Mouse (Mus musculus): ENCODE data around the gene Tap2. TPM values are rescaled to one million over a fixed set of nuclear protein-coding genes. Genes with fewer than 3 reads are reported as not detected.

The Tap2 gene
- polyA plus RNA-seq, 1 experiment from 2014 or later, result 0.44 TPM

DNA sequence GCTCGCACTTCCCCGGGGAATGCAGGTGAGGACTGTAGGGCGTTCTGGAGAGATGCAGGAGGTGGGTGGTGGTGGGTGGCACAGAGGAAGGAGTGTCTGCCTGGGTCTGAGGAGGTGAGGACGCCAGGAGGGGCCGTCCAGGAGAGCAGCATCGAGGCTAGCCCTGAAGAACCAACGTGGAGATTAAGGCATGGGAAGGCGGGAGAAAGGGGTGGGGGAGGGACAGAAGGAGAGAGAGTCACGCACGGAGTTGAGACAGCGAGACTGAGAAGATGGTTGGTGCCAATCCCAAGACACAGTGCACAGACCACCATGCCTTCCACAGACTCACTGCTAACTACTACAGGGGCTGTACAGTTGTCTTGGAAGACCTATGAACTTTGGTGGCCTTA, 4.8 kb upstream of the Tap2 start:
- Histone ChIP-seq H3K4me2 (peak overlapping the region; percentile 72), H3K36me3 (ENCODE audit: control insufficient read depth, insufficient read depth, low read length) (no peaks in the 10 kb centered on the region), H3K27me3 (ENCODE audit: control insufficient read depth, insufficient read depth, low read length) (peaks cover 82% of the 10 kb centered on the region), H3K4me3 (ENCODE audit: low read depth, low read length) (peak overlapping the region; percentile 28), H3K9ac (ENCODE audit: low read depth, low read length) (no peak overlapping the region), H3K9me3 (replicated peaks; ENCODE audit: control insufficient read depth, low read length) (no peaks in the 10 kb centered on the region), H3K4me1 (ENCODE audit: control insufficient read depth, insufficient read depth, low read length) (peaks cover 2% of the 10 kb centered on the region; the same call in 1 of the 2 replicates), H3K27ac (ENCODE audit: low read depth, low read length) (no peak overlapping the region)
- ATAC-seq (replicated peaks; ENCODE audit: insufficient number of reproducible peaks, low FRiP score, low TSS enrichment), result no peak
- 7% methylated on average over 11 of the region's 11 CpGs for WGBS (ENCODE audit: insufficient replicate concordance)

DNA sequence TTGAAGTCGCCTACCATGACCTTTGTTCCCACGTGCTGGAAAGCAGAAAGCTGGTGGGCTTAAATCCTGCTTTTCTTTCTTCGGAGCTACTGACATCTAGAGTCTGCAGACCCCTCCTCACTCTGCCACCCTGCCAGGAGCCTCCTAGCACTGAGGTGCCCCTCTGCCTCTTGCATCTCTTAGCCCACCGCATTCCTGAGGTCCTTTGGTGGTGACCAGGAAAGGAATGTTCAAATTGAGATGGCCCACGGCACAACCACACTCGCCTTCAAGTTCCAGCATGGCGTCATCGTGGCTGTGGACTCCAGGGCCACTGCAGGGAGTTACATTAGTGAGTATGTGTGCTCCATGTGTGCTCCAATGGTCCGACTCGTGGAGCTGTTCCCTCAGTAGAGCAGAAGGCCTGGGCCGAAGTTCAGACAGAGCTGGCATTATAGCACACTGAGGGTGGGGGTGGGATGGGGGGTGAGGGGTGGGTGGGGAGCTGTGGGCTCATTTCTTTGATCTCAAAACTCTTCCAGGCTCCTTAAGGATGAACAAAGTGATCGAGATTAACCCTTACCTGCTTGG, 4.2 kb upstream of the Tap2 start:
- Histone ChIP-seq H3K4me2 (no peak overlapping the region), H3K9me3 (replicated peaks; ENCODE audit: control insufficient read depth, low read length) (no peaks in the 10 kb centered on the region), H3K9ac (ENCODE audit: low read depth, low read length) (no peak overlapping the region), H3K27ac (ENCODE audit: low read depth, low read length) (no peak overlapping the region), H3K27me3 (ENCODE audit: control insufficient read depth, insufficient read depth, low read length) (peaks cover 80% of the 10 kb centered on the region), H3K4me3 (ENCODE audit: low read depth, low read length) (no peak overlapping the region), H3K4me1 (ENCODE audit: control insufficient read depth, insufficient read depth, low read length) (peaks cover 2% of the 10 kb centered on the region; the same call in 1 of the 2 replicates), H3K36me3 (ENCODE audit: control insufficient read depth, insufficient read depth, low read length) (no peaks in the 10 kb centered on the region)
- 64% methylated on average over 12 of the region's 12 CpGs for WGBS (ENCODE audit: insufficient replicate concordance)
- no peak for ATAC-seq (replicated peaks; ENCODE audit: insufficient number of reproducible peaks, low FRiP score, low TSS enrichment)

DNA sequence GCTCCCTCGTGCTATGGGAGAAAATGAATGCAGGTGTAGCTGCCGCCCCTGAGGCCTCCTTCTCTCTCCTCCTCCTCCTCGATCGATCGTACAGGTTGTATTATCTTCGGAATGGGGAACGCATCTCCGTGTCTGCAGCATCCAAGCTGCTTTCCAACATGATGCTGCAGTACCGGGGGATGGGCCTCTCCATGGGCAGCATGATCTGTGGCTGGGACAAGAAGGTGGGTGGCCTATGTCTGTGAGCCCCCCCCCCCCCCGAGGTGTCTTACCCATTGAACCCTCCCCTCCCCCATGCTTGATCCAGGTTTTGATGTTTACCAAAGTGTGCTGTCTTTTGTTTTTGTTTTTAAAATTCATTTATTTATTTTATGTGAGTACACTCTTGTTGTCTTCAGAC, 3.3 kb upstream of the Tap2 start:
- H3K9ac ChIP-seq (ENCODE audit: low read depth, low read length), result no peak overlapping the region
- no peak for ATAC-seq (replicated peaks; ENCODE audit: insufficient number of reproducible peaks, low FRiP score, low TSS enrichment)
- H3K9me3 ChIP-seq (replicated peaks; ENCODE audit: control insufficient read depth, low read length), result no peaks in the 10 kb centered on the region
- no peak overlapping the region for H3K4me3 ChIP-seq (ENCODE audit: low read depth, low read length)
- H3K27me3 ChIP-seq (ENCODE audit: control insufficient read depth, insufficient read depth, low read length), result peaks cover 75% of the 10 kb centered on the region
- WGBS (ENCODE audit: insufficient replicate concordance), result 76% methylated on average over 10 of the region's 10 CpGs
- H3K4me2 ChIP-seq, result no peak overlapping the region
- H3K36me3 ChIP-seq (ENCODE audit: control insufficient read depth, insufficient read depth, low read length), result no peaks in the 10 kb centered on the region
- no peak overlapping the region for H3K27ac ChIP-seq (ENCODE audit: low read depth, low read length)
- H3K4me1 ChIP-seq (ENCODE audit: control insufficient read depth, insufficient read depth, low read length), result peaks cover 6% of the 10 kb centered on the region

DNA sequence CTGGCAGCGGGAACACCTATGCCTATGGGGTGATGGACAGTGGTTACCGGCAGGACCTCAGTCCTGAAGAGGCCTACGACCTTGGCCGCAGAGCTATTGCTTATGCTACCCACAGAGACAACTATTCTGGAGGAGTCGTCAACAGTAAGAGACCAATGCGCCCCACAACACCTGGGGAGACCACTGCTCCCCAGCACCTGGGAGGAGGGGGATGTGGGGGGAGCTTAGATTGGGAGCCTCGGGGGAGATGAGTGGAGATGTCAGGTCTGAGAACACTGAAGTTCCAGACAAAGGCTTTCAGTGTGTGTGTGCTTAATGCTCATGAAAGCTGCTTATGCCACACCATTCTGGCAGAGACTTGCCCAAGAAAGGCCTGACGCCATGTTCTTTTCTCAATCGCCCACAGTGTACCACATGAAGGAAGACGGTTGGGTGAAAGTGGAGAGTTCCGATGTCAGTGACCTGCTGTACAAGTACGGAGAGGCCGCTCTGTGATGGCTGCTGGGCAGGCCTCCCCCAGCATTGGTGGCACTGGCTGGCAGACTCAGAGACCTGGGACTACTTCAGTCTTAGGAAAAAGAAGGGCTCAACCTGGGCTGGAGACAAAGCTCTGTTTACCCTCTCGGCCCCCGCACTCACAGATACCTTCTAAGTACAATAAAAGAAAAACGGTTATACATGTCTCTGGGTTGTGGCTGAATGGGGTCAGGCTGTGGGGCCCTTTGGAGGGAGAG, 2.4 kb upstream of the Tap2 start:
- Histone ChIP-seq H3K36me3 (ENCODE audit: control insufficient read depth, insufficient read depth, low read length) (no peaks in the 10 kb centered on the region), H3K4me1 (ENCODE audit: control insufficient read depth, insufficient read depth, low read length) (peaks cover 13% of the 10 kb centered on the region), H3K27me3 (ENCODE audit: control insufficient read depth, insufficient read depth, low read length) (peaks cover 74% of the 10 kb centered on the region), H3K9me3 (replicated peaks; ENCODE audit: control insufficient read depth, low read length) (no peaks in the 10 kb centered on the region), H3K4me2 (no peak overlapping the region), H3K9ac (ENCODE audit: low read depth, low read length) (no peak overlapping the region), H3K4me3 (ENCODE audit: low read depth, low read length) (no peak overlapping the region), H3K27ac (ENCODE audit: low read depth, low read length) (no peak overlapping the region)
- no peak for ATAC-seq (replicated peaks; ENCODE audit: insufficient number of reproducible peaks, low FRiP score, low TSS enrichment)
- 76% methylated on average over 16 of the region's 16 CpGs for WGBS (ENCODE audit: insufficient replicate concordance)

DNA sequence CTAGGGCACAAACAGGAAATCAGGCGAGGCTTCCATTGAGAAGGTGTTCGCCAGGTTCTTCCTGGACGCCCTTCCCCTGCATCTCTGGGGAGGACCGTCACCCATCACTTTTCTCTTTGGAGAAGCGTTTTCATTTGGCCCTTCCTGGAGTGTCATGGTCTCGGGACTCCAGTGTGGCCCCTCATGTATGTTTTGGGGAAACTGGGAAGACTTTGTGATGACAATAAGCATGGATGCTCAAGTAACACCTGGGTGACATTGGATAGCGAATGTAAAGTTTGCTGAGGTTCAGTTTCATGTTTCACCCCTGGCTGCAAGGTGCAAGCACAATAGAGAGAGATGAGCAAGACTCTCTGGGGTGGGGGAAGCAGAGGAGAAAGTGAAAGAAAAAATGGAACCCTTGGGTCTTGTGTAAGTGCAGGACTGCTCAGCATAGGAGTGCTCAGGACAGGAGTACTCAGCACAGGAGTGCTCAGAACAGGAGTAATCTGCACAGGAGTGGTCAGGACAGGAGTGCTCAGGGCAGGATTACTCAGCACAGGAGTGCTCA, 1.7 kb upstream of the Tap2 start:
- H3K4me1 ChIP-seq (ENCODE audit: control insufficient read depth, insufficient read depth, low read length), result peaks cover 13% of the 10 kb centered on the region
- no peak overlapping the region for H3K27ac ChIP-seq (ENCODE audit: low read depth, low read length)
- no peak overlapping the region for H3K4me3 ChIP-seq (ENCODE audit: low read depth, low read length)
- no peaks in the 10 kb centered on the region for H3K36me3 ChIP-seq (ENCODE audit: control insufficient read depth, insufficient read depth, low read length)
- no peak overlapping the region for H3K4me2 ChIP-seq
- peaks cover 69% of the 10 kb centered on the region for H3K27me3 ChIP-seq (ENCODE audit: control insufficient read depth, insufficient read depth, low read length)
- no peak overlapping the region for H3K9ac ChIP-seq (ENCODE audit: low read depth, low read length)
- H3K9me3 ChIP-seq (replicated peaks; ENCODE audit: control insufficient read depth, low read length), result no peaks in the 10 kb centered on the region
- no peak for ATAC-seq (replicated peaks; ENCODE audit: insufficient number of reproducible peaks, low FRiP score, low TSS enrichment)
- 69% methylated on average over 7 of the region's 7 CpGs for WGBS (ENCODE audit: insufficient replicate concordance)

DNA sequence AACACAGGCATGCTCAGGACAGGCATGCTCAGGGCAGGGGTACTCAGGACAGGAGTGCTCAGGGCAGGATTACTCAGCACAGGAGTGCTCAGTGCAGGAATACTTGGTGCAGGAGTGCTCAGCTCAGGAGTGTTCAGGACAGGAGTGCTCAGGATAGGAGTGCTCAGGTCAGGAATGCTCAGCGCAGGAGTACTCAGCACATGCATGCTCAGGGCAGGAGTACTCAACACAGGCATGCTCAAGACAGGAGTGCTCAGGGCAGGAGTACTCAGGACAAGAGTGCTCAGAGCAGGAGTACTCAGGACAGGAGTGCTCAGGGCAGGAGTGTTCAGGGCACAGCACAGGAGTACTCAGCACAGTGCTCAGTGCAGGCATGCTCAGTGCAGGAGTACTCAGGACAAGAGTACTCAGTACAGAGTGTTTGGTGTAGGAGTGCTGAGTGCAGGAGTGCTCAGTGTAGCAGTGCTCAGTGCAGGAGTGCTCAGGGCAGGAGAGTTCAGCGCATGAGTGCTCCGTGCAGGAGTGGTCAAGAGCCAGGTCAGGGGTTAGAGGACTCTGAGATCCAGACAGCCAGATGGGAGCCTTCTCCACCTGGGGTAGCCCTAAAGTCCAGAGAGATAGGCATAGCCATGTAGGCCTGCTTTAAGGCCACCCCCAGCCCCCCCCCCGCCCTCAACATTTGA, 426 bp upstream of the Tap2 start:
- no peak for ATAC-seq (replicated peaks; ENCODE audit: insufficient number of reproducible peaks, low FRiP score, low TSS enrichment)
- peaks cover 60% of the 10 kb centered on the region for H3K27me3 ChIP-seq (ENCODE audit: control insufficient read depth, insufficient read depth, low read length)
- H3K4me2 ChIP-seq, result no peak overlapping the region
- H3K9me3 ChIP-seq (replicated peaks; ENCODE audit: control insufficient read depth, low read length), result no peaks in the 10 kb centered on the region
- WGBS (ENCODE audit: insufficient replicate concordance), result 74% methylated on average over 4 of the region's 4 CpGs
- peaks cover 11% of the 10 kb centered on the region; the same call in 1 of the 2 replicates for H3K4me1 ChIP-seq (ENCODE audit: control insufficient read depth, insufficient read depth, low read length)
- H3K9ac ChIP-seq (ENCODE audit: low read depth, low read length), result no peak overlapping the region
- H3K4me3 ChIP-seq (ENCODE audit: low read depth, low read length), result no peak overlapping the region
- no peak overlapping the region for H3K27ac ChIP-seq (ENCODE audit: low read depth, low read length)
- no peaks in the 10 kb centered on the region for H3K36me3 ChIP-seq (ENCODE audit: control insufficient read depth, insufficient read depth, low read length)

DNA sequence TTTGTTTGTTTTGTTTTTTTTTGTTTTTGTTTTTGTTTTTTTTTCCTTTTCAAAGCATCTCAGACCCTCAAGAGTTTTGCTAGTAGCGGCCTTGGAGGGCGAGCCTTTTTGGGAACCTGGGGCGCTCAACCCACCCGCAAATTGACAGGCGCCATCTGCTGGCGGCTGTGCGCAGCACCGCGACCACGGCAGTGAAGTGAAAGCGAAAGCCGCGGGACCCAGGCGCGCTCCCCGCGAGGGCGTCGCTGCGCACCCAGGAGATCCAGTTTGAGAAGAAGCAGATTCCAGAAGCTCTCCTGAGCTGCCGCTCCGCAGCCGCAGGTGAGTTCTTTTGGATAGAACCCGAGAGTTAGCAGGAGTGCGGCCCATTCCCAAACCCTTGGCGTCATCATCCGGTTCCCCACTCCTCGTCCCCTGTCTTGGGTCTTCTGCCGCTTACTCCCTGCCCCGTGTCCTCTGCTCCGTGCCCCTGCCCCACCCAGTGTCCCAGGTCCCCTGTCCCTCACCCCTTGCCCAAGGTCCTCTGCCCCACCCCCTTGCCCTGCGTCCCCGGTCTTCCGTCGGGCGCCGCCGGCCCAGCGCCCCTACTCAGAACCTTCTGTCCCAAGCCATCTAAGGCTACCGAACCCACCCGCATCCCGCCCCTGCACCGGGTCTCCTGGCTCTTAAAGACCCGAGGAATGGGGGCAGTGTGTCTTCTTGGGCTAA, 1.1 kb downstream of the Tap2 start:
- Histone ChIP-seq H3K4me1 (ENCODE audit: control insufficient read depth, insufficient read depth, low read length) (peaks cover 11% of the 10 kb centered on the region; the same call in 1 of the 2 replicates), H3K9me3 (replicated peaks; ENCODE audit: control insufficient read depth, low read length) (no peaks in the 10 kb centered on the region), H3K27me3 (ENCODE audit: control insufficient read depth, insufficient read depth, low read length) (peaks cover 48% of the 10 kb centered on the region), H3K9ac (ENCODE audit: low read depth, low read length) (peak overlapping the region; percentile 63), H3K36me3 (ENCODE audit: control insufficient read depth, insufficient read depth, low read length) (no peaks in the 10 kb centered on the region), H3K4me3 (ENCODE audit: low read depth, low read length) (peak overlapping the region; percentile 81), H3K27ac (ENCODE audit: low read depth, low read length) (no peak overlapping the region), H3K4me2 (peak overlapping the region; percentile 97)
- WGBS (ENCODE audit: insufficient replicate concordance), result 1% methylated on average over 44 of the region's 44 CpGs
- no peak for ATAC-seq (replicated peaks; ENCODE audit: insufficient number of reproducible peaks, low FRiP score, low TSS enrichment)

DNA sequence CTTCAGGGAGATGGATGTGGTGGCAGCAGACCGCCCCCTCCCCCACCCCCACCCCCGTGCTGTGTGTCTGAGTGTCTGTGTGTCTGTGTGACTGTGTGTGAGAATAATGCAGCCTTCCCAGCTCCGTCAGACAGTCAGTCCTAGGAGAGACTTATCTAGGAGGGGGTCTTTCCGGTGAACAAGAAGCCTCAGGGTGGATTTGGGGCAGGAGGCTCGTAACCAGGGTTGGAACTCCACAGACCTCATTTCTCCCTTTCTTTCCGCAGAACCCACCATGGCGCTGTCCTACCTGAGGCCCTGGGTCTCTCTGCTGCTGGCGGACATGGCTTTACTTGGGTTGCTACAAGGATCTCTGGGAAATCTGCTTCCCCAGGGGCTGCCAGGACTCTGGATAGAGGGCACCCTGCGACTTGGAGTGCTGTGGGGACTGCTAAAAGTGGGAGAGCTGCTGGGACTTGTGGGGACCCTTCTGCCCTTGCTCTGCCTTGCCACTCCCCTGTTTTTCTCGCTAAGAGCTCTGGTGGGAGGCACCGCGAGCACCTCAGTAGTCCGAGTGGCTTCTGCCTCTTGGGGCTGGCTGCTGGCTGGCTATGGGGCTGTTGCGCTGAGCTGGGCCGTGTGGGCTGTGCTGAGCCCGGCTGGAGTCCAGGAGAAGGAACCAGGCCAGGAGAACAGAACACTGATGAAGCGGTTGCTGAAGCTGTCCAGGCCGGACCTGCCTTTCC, 1.9 kb downstream of the Tap2 start:
- Histone ChIP-seq H3K9me3 (replicated peaks; ENCODE audit: control insufficient read depth, low read length) (no peaks in the 10 kb centered on the region; the same call in 1 of the 2 replicates), H3K4me2 (peak overlapping the region; percentile 97), H3K4me3 (ENCODE audit: low read depth, low read length) (peak overlapping the region; percentile 81), H3K36me3 (ENCODE audit: control insufficient read depth, insufficient read depth, low read length) (no peaks in the 10 kb centered on the region), H3K27ac (ENCODE audit: low read depth, low read length) (no peak overlapping the region), H3K27me3 (ENCODE audit: control insufficient read depth, insufficient read depth, low read length) (peaks cover 45% of the 10 kb centered on the region), H3K4me1 (ENCODE audit: control insufficient read depth, insufficient read depth, low read length) (peaks cover 11% of the 10 kb centered on the region; the same call in 1 of the 2 replicates), H3K9ac (ENCODE audit: low read depth, low read length) (peak overlapping the region; percentile 63)
- WGBS (ENCODE audit: insufficient replicate concordance), result 12% methylated on average over 18 of the region's 18 CpGs
- ATAC-seq (replicated peaks; ENCODE audit: insufficient number of reproducible peaks, low FRiP score, low TSS enrichment), result no peak; the same call in 1 of the 2 replicates
